Mouse (Mus musculus) CD4-positive, CD25-positive, alpha-beta regulatory T cell, adult 2 months (primary cell): Measurements from ENCODE around the gene Ncapg.
"Not testable (repeated sequence)": the region's sequence is repeated elsewhere in the genome, so short reads cannot be mapped to it uniquely, and the experiment has no call there.

Source experiments
- DNase-seq: peaks from one replicate; pipeline ENCODE4 v3.0.0-alpha.2; 2012; ENCODE audit warnings: low read depth, low spot score

Ncapg gene

DNA sequence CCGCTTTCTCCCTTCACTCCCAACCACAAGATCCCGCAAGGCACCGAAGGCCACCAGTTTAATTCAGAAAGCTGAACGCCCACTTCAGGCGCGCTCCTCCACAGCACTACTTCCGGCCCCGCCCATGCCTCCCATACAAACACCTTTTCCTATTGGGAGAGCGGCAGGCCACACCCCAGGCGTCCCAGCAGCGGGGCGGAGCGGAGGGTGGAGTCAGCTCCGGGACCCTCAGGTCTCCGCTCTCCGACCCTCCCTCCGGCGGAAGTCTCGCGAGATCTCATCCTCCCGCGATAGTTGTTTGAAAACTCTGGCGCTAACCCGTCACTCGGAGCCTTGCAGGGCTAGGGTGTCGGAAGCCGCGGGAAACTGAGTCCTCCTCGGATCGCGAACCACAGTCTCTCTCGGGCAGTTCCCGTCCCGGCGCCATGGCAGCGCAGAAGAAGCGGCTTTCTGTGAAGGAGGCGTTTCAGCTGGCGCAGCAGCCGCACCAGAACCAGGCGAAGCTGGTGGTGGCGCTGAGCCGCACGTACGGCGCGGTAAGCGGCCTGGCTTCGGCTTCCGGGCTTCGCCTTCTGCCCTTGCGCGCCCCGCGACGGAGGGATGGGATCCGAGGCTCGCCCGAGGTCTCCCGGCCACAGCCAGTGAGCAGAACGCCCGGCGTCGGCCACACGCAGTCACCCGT, at the start of gene Ncapg:
Ncapg (plus strand) TSS at position 322 of the 682 bp plus-strand sequence.
- peak; percentile 99 for DNase-seq

- DNase-seq: no peak
Measured at GRCm38 (mm10) chr5:45621511-45621910, 48.2 kb upstream of the Ncapg start.

- DNase-seq: no peak
Measured at GRCm38 (mm10) chr5:45627771-45628170, 41.9 kb upstream of the Ncapg start.

DNA sequence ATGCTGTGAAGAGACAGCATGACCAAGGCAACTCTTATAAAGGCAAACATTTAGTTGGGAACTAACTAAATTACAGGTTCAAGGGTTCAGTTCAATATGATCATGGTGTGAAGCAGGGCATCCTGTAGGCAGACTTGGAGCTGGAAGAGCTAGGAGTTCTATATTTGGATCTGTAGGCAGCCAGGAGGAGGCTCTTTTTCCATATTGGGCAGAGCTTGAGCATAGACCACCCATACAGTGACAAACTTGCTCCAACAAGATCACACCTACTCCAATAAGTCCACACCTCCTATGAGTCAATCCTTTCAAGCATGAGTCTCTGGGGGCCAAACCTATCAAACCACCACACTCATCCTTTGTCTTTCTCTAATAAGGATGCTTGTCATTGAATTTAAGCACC, 40.2 kb upstream of the Ncapg start:
- DNase-seq: no peak

DNA sequence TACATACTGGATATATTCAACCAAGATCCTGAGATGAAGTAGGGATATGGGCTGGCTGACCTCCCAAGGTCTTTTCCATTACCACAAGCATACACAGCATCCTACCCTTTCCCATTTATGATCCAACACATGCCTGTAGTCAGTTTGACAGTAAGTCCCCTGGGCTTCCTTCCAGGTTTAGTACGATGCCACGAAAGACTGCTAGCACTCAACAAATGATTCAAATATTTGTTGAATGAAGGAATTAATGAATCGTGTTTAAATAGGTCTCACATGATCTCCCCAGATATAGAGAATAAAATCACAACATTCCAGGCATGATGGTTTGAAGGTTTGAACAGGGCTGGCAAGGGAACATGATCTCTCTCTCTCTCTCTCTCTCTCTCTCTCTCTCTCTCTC, 31.3 kb upstream of the Ncapg start:
- DNase-seq: no peak

GRCm38 (mm10) chr5:45638806-45639714, 30.7 kb upstream of the Ncapg start, which contains the start of gene Fam184b:
Gene Fam184b, minus strand, starts transcription at chr5:45639614.
- DNase-seq: peak; percentile 38

- no peak for DNase-seq
Measured at GRCm38 (mm10) chr5:45639715-45640092, 30.0 kb upstream of the Ncapg start.

- DNase-seq: no peak
Measured at GRCm38 (mm10) chr5:45651026-45651703, 18.6 kb upstream of the Ncapg start.

GRCm38 (mm10) chr5:45658406-45658805, 11.3 kb upstream of the Ncapg start:
- DNase-seq: not testable (repeated sequence)

DNA sequence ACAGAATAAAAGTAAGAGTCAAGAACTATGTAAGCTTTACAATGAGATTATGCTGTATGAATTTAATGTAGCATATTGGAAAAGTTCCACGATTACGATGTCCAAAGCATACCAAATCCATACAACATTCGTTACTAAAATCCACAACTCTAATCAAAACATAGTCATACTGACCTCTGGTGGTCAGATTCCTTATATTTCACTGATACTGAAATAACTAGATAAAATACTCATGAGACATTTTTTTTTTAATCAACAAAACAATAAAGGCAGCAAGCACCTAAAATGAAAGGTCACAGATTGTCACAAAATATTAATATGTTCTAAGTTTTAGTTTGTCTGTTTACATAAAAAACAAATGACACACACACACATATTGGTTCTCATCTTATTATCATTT, 1.4 kb upstream of the Ncapg start:
- DNase-seq: peak; percentile 69

DNA sequence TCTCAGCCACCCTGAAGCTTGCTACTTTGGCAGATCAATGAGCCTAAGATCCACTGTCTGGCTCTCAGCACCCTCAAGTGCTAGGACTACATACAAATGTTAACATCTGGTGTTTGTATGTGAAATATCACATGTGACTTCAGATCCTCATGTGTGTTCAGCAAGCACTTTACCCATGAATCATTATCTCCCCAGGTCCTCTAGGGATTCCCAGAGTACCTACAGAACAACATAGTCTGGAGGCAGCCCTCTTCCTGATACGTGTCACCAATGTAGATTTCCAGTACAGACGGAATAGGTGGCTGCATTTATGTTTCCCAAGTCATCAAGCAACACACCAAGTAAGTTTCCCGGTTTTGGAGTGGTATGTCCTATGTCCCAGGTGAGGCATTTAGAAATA, 888 bp upstream of the Ncapg start:
- peak; percentile 40 for DNase-seq

- no peak for DNase-seq
Measured at GRCm38 (mm10) chr5:45669234-45669597, 503 bp upstream of the Ncapg start.

- no peak for DNase-seq
Measured at GRCm38 (mm10) chr5:45670280-45670670, 556 bp downstream of the Ncapg start.

DNA sequence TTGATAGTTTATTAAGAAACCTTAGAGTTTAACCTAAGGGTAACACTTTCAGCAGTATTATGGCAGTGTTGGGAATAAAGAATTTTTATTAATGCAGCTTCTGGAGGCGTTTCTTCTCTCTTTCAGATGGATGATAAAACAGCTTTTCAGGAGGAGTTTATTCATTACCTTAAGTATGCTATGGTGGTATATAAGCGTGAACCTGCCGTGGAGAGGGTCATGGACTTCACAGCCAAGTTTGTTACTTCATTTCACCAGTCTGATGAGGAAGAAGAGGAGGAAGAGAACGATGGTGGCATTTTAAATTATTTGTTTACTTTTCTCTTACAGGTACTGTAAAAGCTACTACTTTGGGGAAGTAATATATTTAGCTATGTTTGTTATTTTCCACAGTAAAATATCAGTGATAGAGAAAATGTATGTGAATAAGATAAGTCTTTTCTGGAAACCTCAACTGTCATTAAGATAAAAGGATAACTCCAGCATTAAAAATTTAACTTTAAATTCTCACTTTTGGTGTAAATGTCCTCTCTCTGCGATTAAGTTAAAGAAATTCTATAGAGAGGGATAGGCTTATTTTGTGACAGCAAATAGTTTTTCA, 1.3 kb downstream of the Ncapg start:
- no peak for DNase-seq

DNA sequence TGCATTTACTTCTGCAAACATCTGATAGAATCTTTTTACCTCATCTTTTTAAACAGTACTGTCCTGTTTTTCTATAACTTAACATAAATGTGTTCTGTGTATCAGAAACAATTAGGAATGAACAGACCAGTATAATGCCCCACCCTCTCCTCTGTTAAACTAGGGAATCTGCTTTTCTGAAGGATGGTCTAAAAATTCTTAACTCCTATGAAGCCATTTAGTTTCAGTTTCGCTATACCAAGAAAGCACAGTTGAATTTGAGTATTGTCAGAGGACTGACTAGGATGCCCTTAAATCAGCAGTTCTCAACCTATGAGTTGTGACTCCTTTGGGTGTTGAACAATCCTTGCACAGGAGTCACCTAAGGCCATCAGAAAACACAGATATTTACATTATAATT, 5.3 kb downstream of the Ncapg start:
- peak; percentile 33 for DNase-seq

DNA sequence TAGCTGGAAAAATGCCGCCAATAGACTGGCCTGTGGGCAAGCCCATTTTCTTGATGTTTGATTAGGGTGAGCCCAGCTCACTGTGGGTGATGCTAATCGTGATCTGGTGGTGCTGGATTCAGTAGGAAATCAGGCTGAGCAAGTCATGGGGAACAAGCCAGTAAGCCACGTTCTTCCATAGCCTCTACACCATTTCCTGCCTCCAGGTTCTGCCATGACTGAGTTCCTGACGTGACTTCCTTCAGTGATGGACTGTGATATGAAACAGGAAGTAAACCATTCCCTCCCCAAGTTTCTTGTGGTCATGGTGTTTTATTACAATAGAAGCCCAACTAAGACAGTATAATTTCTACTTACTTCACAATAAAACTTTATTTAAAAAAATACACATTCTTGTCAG, 7.9 kb downstream of the Ncapg start:
- DNase-seq: peak; percentile 7

DNA sequence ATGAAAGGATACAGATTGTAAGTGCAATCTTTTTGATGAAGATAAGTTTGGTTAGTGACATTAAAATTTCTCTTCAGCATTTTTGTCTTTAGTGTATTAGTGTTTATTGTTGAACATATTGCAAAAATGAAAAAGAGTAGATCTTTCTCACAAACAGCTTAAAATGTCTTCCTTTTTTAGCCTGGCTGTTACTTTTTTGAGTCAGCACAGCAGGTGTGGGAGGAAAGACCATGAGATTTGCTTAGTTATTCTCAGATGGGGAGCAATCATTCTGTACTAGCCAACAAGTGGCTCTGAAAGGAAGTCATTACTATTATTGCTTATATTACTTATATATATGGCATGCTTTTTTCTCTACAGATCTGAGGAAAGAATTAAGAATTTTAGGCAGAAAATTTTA, 10.2 kb downstream of the Ncapg start:
- DNase-seq: no peak

- no peak for DNase-seq
Measured at GRCm38 (mm10) chr5:45683388-45683787, 13.7 kb downstream of the Ncapg start.

- no peak for DNase-seq
Measured at GRCm38 (mm10) chr5:45685243-45685642, 15.5 kb downstream of the Ncapg start.

DNA sequence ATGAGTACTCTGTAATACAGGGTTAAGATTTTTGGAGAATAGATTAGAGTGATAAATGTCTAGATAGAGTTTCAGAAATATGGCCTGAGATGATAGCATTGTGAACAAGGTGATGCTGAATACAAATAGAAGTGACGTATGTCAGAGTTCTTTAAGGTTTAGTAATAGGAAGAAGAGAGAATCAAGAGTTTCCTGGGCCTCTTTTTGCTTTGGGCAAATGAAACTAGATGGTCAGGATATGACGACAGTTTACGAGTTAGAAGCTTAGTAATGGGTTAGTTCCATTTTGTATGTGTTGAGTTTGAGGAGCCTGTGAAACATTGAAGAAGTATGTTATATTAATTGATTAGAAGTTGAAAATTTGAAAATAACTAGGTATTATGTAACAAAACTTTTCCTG, 16.5 kb downstream of the Ncapg start:
- DNase-seq: no peak

GRCm38 (mm10) chr5:45689152-45689551, 19.4 kb downstream of the Ncapg start:
- DNase-seq: no peak

DNA sequence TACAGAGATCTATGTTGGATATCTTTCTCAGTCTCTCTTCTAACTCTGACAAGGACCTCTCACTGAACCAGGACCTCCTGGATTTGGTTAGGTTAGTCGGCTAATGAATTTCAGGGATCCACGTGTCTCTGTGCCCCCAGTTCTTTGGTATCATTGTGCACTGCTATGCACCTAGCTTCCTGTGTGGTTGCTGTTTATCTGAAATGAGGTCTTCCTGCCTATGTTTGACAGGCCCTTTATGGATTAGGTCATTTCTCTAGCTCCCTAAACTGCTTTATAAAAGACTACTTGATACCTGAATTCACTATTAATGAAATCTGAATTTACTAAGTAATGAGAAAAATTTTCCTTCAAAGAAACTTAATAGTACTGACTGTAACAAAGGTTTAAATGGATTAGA, 21.1 kb downstream of the Ncapg start:
- no peak for DNase-seq
